Mouse (Mus musculus): Measurements from ENCODE around the gene Krt16. TPM values are rescaled to one million over a fixed set of nuclear protein-coding genes. Genes with fewer than 3 reads are reported as not detected.

Gene Krt16
- polyA plus RNA-seq (2014; fragmentation: Illumina TruSeq; extraction: RNeasy Lipid Tissue Mini Kit (QIAGEN cat#74804); ENCODE audit: low read depth, low replicate concordance), result not detected

GRCm38 (mm10) chr11:100248852-100249465 lies at the start of gene Krt16:
TSS of gene Krt16 (minus strand) at chr11:100248902.

DNA sequence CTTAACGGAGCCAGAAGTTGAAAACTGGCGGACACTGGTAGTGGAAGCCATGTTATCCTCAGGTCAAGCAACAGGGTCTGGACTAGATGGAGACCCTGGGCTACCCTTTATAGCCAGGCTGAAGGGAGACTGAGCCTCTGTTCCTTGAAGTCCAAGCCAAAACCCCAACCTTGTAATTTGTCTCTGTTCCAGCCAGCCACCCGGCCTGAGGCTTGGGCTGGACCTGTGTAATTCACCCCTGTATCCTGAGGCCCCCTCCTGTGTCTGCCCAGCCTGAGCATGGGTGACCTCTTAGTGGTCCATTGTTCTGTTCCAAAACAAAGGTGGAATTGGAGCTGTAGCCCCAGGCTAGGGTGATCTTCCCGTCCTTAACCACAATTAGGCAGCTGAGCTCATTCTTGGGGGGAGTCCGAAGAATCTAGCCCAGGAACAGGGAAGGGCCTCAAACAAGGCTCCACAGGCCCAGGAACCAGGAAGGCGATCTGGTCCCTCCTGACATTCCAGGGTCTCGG lies 21.2 kb upstream of the Krt16 start, which contains the start of gene Krt42:
Krt42 (minus strand) TSS at position 51 of the 512 bp plus-strand sequence.

DNA sequence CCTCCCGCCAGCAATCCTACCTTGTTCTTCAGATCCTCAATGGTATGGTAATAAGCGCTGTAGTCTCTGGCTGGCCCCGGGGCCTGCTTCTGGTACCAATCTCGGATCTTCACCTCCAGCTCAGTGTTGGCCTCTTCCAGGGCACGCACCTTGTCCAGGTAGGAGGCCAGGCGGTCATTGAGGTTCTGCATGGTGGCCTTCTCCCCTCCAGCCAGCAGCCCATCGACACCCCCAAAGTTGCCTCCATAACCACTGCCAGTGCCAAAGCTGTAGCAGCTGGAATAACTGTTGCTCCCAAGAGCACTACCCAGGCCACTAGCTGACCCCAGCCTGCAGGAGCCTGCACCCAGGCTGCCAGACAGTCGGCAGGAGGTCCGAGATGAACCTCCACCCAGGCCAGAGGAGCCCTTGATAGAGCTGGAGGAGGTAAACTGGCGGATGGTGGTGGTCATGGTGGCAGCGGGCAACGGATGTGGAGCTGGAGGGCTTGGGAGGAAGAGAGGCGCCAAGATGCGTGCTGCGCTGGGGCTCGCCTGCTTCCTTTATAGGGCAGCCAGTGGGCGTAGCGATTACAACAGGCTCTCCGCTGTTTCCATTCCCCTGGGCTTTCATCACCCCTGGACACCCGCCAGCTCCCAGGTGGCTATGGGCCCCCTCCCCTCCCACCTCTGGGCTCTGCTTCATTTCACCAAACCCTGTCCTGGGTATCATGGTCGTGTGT lies 12.0 kb upstream of the Krt16 start, which contains the start of gene Krt17:
Krt17 (minus strand) TSS at position 516 of the 721 bp plus-strand sequence.

GRCm38 (mm10) chr11:100207498-100207897 lies 41.2 kb downstream of the Krt16 start, which contains the start of gene Krt14:
TSS of gene Krt14 (minus strand) at chr11:100207548.

Other genes with a start within 250 kb of the Krt16 start
- not detected for gene Krt33a, start 232.7 kb downstream of the Krt16 start, polyA plus RNA-seq (2014; fragmentation: Illumina TruSeq; extraction: RNeasy Lipid Tissue Mini Kit (QIAGEN cat#74804); ENCODE audit: low read depth, low replicate concordance)
- not detected for gene Krt33b, start 219.0 kb downstream of the Krt16 start, polyA plus RNA-seq (2014; fragmentation: Illumina TruSeq; extraction: RNeasy Lipid Tissue Mini Kit (QIAGEN cat#74804); ENCODE audit: low read depth, low replicate concordance)
- not detected for gene Krt34, start 207.3 kb downstream of the Krt16 start, polyA plus RNA-seq (2014; fragmentation: Illumina TruSeq; extraction: RNeasy Lipid Tissue Mini Kit (QIAGEN cat#74804); ENCODE audit: low read depth, low replicate concordance)
- gene Krt31, start 198.4 kb downstream of the Krt16 start, polyA plus RNA-seq (2014; fragmentation: Illumina TruSeq; extraction: RNeasy Lipid Tissue Mini Kit (QIAGEN cat#74804); ENCODE audit: low read depth, low replicate concordance), result not detected
- gene Krt32, start 160.7 kb downstream of the Krt16 start, polyA plus RNA-seq (2014; fragmentation: Illumina TruSeq; extraction: RNeasy Lipid Tissue Mini Kit (QIAGEN cat#74804); ENCODE audit: low read depth, low replicate concordance), result not detected
- gene Krt35, start 152.7 kb downstream of the Krt16 start, polyA plus RNA-seq (2014; fragmentation: Illumina TruSeq; extraction: RNeasy Lipid Tissue Mini Kit (QIAGEN cat#74804); ENCODE audit: low read depth, low replicate concordance), result not detected
- gene Krt36, start 143.3 kb downstream of the Krt16 start, polyA plus RNA-seq (2014; fragmentation: Illumina TruSeq; extraction: RNeasy Lipid Tissue Mini Kit (QIAGEN cat#74804); ENCODE audit: low read depth, low replicate concordance), result not detected
- gene Krt13, start 127.3 kb downstream of the Krt16 start, polyA plus RNA-seq (2014; fragmentation: Illumina TruSeq; extraction: RNeasy Lipid Tissue Mini Kit (QIAGEN cat#74804); ENCODE audit: low read depth, low replicate concordance), result not detected
- gene Krt15, start 113.0 kb downstream of the Krt16 start, polyA plus RNA-seq (2014; fragmentation: Illumina TruSeq; extraction: RNeasy Lipid Tissue Mini Kit (QIAGEN cat#74804); ENCODE audit: low read depth, low replicate concordance), result not detected
- gene Krt19, start 100.2 kb downstream of the Krt16 start, polyA plus RNA-seq (2014; fragmentation: Illumina TruSeq; extraction: RNeasy Lipid Tissue Mini Kit (QIAGEN cat#74804); ENCODE audit: low read depth, low replicate concordance), result not detected
- not detected for gene Krt9, start 55.7 kb downstream of the Krt16 start, polyA plus RNA-seq (2014; fragmentation: Illumina TruSeq; extraction: RNeasy Lipid Tissue Mini Kit (QIAGEN cat#74804); ENCODE audit: low read depth, low replicate concordance)
- not detected for gene Krt14, start 41.4 kb downstream of the Krt16 start, polyA plus RNA-seq (2014; fragmentation: Illumina TruSeq; extraction: RNeasy Lipid Tissue Mini Kit (QIAGEN cat#74804); ENCODE audit: low read depth, low replicate concordance)
- not detected for gene Krt17, start 12.1 kb upstream of the Krt16 start, polyA plus RNA-seq (2014; fragmentation: Illumina TruSeq; extraction: RNeasy Lipid Tissue Mini Kit (QIAGEN cat#74804); ENCODE audit: low read depth, low replicate concordance)
- gene Krt42, start 21.0 kb upstream of the Krt16 start, polyA plus RNA-seq (2014; fragmentation: Illumina TruSeq; extraction: RNeasy Lipid Tissue Mini Kit (QIAGEN cat#74804); ENCODE audit: low read depth, low replicate concordance), result not detected
- gene Eif1, start 71.0 kb upstream of the Krt16 start, polyA plus RNA-seq (2014; fragmentation: Illumina TruSeq; extraction: RNeasy Lipid Tissue Mini Kit (QIAGEN cat#74804); ENCODE audit: low read depth, low replicate concordance), result 1,293 TPM
- not detected for gene Gast, start 85.5 kb upstream of the Krt16 start, polyA plus RNA-seq (2014; fragmentation: Illumina TruSeq; extraction: RNeasy Lipid Tissue Mini Kit (QIAGEN cat#74804); ENCODE audit: low read depth, low replicate concordance)
- gene Hap1, start 107.2 kb upstream of the Krt16 start, polyA plus RNA-seq (2014; fragmentation: Illumina TruSeq; extraction: RNeasy Lipid Tissue Mini Kit (QIAGEN cat#74804); ENCODE audit: low read depth, low replicate concordance), result 0.45 TPM
- 1.7 TPM for gene Jup, start 148.9 kb upstream of the Krt16 start, polyA plus RNA-seq (2014; fragmentation: Illumina TruSeq; extraction: RNeasy Lipid Tissue Mini Kit (QIAGEN cat#74804); ENCODE audit: low read depth, low replicate concordance)
- gene P3h4, start 165.9 kb upstream of the Krt16 start, polyA plus RNA-seq (2014; fragmentation: Illumina TruSeq; extraction: RNeasy Lipid Tissue Mini Kit (QIAGEN cat#74804); ENCODE audit: low read depth, low replicate concordance), result not detected
- not detected for gene Fkbp10, start 166.8 kb upstream of the Krt16 start, polyA plus RNA-seq (2014; fragmentation: Illumina TruSeq; extraction: RNeasy Lipid Tissue Mini Kit (QIAGEN cat#74804); ENCODE audit: low read depth, low replicate concordance)
- gene Nt5c3b, start 192.9 kb upstream of the Krt16 start, polyA plus RNA-seq (2014; fragmentation: Illumina TruSeq; extraction: RNeasy Lipid Tissue Mini Kit (QIAGEN cat#74804); ENCODE audit: low read depth, low replicate concordance), result 1.7 TPM
- gene Klhl10, start 193.0 kb upstream of the Krt16 start, polyA plus RNA-seq (2014; fragmentation: Illumina TruSeq; extraction: RNeasy Lipid Tissue Mini Kit (QIAGEN cat#74804); ENCODE audit: low read depth, low replicate concordance), result not detected
- 1.7 TPM for gene Klhl11, start 223.8 kb upstream of the Krt16 start, polyA plus RNA-seq (2014; fragmentation: Illumina TruSeq; extraction: RNeasy Lipid Tissue Mini Kit (QIAGEN cat#74804); ENCODE audit: low read depth, low replicate concordance)

All from liver, adult 10 weeks (tissue).